Mouse (Mus musculus) MEL (cell line): ENCODE data around the gene Wdr4. TPM values are rescaled to one million over a fixed set of nuclear protein-coding genes. Genes with fewer than 3 reads are reported as not detected.

Source experiments
- DNase-seq: peaks from one replicate; pipeline ENCODE4 v3.0.0; 2011; ENCODE audit warnings: low read depth, low spot score
- H3K27ac ChIP-seq: 2 replicates; pipeline ENCODE4 v1.5.1; 2012; ENCODE audit warnings: low read depth, mild to moderate bottlenecking, control low read depth, low read length, moderate library complexity; ENCODE audit not compliant: control insufficient read depth
- H3K27me3 ChIP-seq, 2 experiments: fragments of 150-350 bp in 1 of 2; sonication (generic) in 1 of 2; 2 replicates each; pipeline ENCODE4 v1.6.1; 2012; ENCODE audit warnings: low read length in 2 of 2, mild to moderate bottlenecking in 2 of 2, improper control_type of control experiment in 1 of 2, moderate library complexity in 1 of 2; ENCODE audit not compliant: insufficient read depth in 2 of 2, control insufficient read depth in 1 of 2
- H3K36me3 ChIP-seq, 2 experiments: 2 replicates each; pipeline ENCODE4 v1.6.1; 2012 to 2014; ENCODE audit warnings: low read length in 2 of 2, improper control_type of control experiment in 1 of 2, inconsistent platforms in 1 of 2, mild to moderate bottlenecking in 1 of 2; ENCODE audit not compliant: insufficient read depth in 2 of 2, control insufficient read depth in 1 of 2
- H3K4me1 ChIP-seq, 2 experiments: fragments of 150-350 bp in 1 of 2; sonication (generic) in 1 of 2; 2 replicates each; pipeline ENCODE4 v1.6.1; 2012; ENCODE audit warnings: low read length in 2 of 2, improper control_type of control experiment in 1 of 2, mild to moderate bottlenecking in 1 of 2; ENCODE audit not compliant: insufficient read depth in 2 of 2, control insufficient read depth in 1 of 2
- H3K4me3 ChIP-seq, 2 experiments: fragments of 150-350 bp in 1 of 2; sonication (generic) in 1 of 2; 2 replicates each; pipeline ENCODE4 v1.5.1; 2012; ENCODE audit warnings: low read depth in 2 of 2, low read length in 2 of 2, mild to moderate bottlenecking in 2 of 2, moderate library complexity in 2 of 2, control low read depth in 1 of 2, improper control_type of control experiment in 1 of 2; ENCODE audit not compliant: control insufficient read depth in 1 of 2, insufficient read depth in 1 of 2
- H3K79me2 ChIP-seq: 2 replicates; pipeline ENCODE4 v1.6.1; 2012; ENCODE audit warnings: mild to moderate bottlenecking, low read length, moderate library complexity; ENCODE audit not compliant: control insufficient read depth, poor library complexity, insufficient read depth
- H3K9ac ChIP-seq: 2 replicates; pipeline ENCODE4 v1.6.1; 2012; ENCODE audit warnings: low read depth, mild to moderate bottlenecking, control low read depth, low read length, moderate library complexity; ENCODE audit not compliant: control insufficient read depth, poor library complexity, severe bottlenecking
- H3K9me3 ChIP-seq: fragments of 150-350 bp; sonication (generic); replicated peaks from 2 replicates; pipeline ENCODE4 v1.6.1; 2012; ENCODE audit warnings: mild to moderate bottlenecking, low read length, improper control_type of control experiment, moderate library complexity; ENCODE audit not compliant: insufficient read depth
- BHLHE40 ChIP-seq: IDR thresholded peaks from 2 replicates; pipeline ENCODE4 v1.6.1; 2012; ENCODE audit warnings: low read depth, mild to moderate bottlenecking, inconsistent platforms, low read length, improper control_type of control experiment, borderline replicate concordance
- CHD1 ChIP-seq: IDR thresholded peaks from 2 replicates; pipeline ENCODE4 v1.6.1; 2012; ENCODE audit warnings: low read depth, mild to moderate bottlenecking, inconsistent platforms, low read length, improper control_type of control experiment
- CTCF ChIP-seq, 3 experiments: IDR thresholded peaks in 2 of 3; conservative IDR thresholded peaks in 1 of 3; 2 replicates each; pipeline ENCODE4 v1.5.1; 2011 to 2012; ENCODE audit warnings: low read length in 3 of 3, low read depth in 2 of 3, mild to moderate bottlenecking in 2 of 3, improper control_type of control experiment in 1 of 3, inconsistent platforms in 1 of 3, mixed read lengths in 1 of 3, moderate library complexity in 1 of 3; ENCODE audit not compliant: control insufficient read depth in 1 of 3, insufficient read depth in 1 of 3, poor library complexity in 1 of 3, severe bottlenecking in 1 of 3
- E2F4 ChIP-seq: IDR thresholded peaks from 2 replicates; pipeline ENCODE4 v1.6.1; 2011; ENCODE audit warnings: low read depth, low read length, improper control_type of control experiment, borderline replicate concordance
- ETS1 ChIP-seq: IDR thresholded peaks from 2 replicates; pipeline ENCODE4 v1.6.1; 2012; ENCODE audit warnings: low read depth, mild to moderate bottlenecking, inconsistent platforms, low read length, improper control_type of control experiment, moderate library complexity
- GABPA ChIP-seq: IDR thresholded peaks from 2 replicates; pipeline ENCODE4 v1.6.1; 2012; ENCODE audit warnings: low read depth, mild to moderate bottlenecking, inconsistent platforms, low read length, improper control_type of control experiment, moderate library complexity
- KAT2A ChIP-seq: conservative IDR thresholded peaks from 2 replicates; pipeline ENCODE4 v1.6.1; 2012; ENCODE audit warnings: low read depth, low read length, improper control_type of control experiment, inconsistent platforms
- MAFK ChIP-seq: IDR thresholded peaks from 2 replicates; pipeline ENCODE4 v1.6.1; 2011; ENCODE audit warnings: low read depth, mild to moderate bottlenecking, low read length, improper control_type of control experiment, borderline replicate concordance
- MAX ChIP-seq: IDR thresholded peaks from 2 replicates; pipeline ENCODE4 v1.6.1; 2011; ENCODE audit warnings: low read length, improper control_type of control experiment
- MEF2A ChIP-seq: IDR thresholded peaks from 2 replicates; pipeline ENCODE4 v1.6.1; 2014; ENCODE audit warnings: low read depth, mild to moderate bottlenecking, inconsistent platforms, low read length, improper control_type of control experiment; ENCODE audit not compliant: poor library complexity, insufficient replicate concordance, severe bottlenecking; ENCODE audit errors: extremely low read depth
- MXI1 ChIP-seq: IDR thresholded peaks from 2 replicates; pipeline ENCODE4 v1.6.1; 2011; ENCODE audit warnings: mild to moderate bottlenecking, low read depth, low read length, improper control_type of control experiment
- MYB ChIP-seq: IDR thresholded peaks from 2 replicates; pipeline ENCODE4 v1.6.1; 2011; ENCODE audit warnings: mild to moderate bottlenecking, low read depth, low read length, improper control_type of control experiment
- MYC ChIP-seq: IDR thresholded peaks from 2 replicates; pipeline ENCODE4 v1.6.1; 2011; ENCODE audit warnings: low read depth, mild to moderate bottlenecking, low read length, improper control_type of control experiment, moderate library complexity
- NRF1 ChIP-seq: IDR thresholded peaks from 2 replicates; pipeline ENCODE4 v1.6.1; 2014; ENCODE audit warnings: low read depth, mild to moderate bottlenecking, inconsistent platforms, low read length, improper control_type of control experiment, moderate library complexity; ENCODE audit not compliant: poor library complexity, insufficient read depth, severe bottlenecking
- POLR2A ChIP-seq, 2 experiments: IDR thresholded peaks; 2 replicates each; pipeline ENCODE4 v1.6.1; 2011 to 2012; ENCODE audit warnings: low read length in 2 of 2, mild to moderate bottlenecking in 2 of 2, control low read depth in 1 of 2, improper control_type of control experiment in 1 of 2, low read depth in 1 of 2, moderate library complexity in 1 of 2; ENCODE audit not compliant: control insufficient read depth in 1 of 2, insufficient read depth in 1 of 2, poor library complexity in 1 of 2
- RCOR1 ChIP-seq: IDR thresholded peaks from 2 replicates; pipeline ENCODE4 v1.6.1; 2012; ENCODE audit warnings: low read depth, mild to moderate bottlenecking, inconsistent platforms, low read length, improper control_type of control experiment
- SMC3 ChIP-seq: IDR thresholded peaks from 2 replicates; pipeline ENCODE4 v1.6.1; 2011; ENCODE audit warnings: low read depth, low read length, improper control_type of control experiment
- TAL1 ChIP-seq: IDR thresholded peaks from 2 replicates; pipeline ENCODE4 v1.6.1; 2012; ENCODE audit warnings: mild to moderate bottlenecking, inconsistent platforms, low read length, moderate library complexity, mixed read lengths
- TBP ChIP-seq: IDR thresholded peaks from 2 replicates; pipeline ENCODE4 v1.8.0; 2011; ENCODE audit warnings: low read depth, low read length, improper control_type of control experiment
- UBTF ChIP-seq: IDR thresholded peaks from 2 replicates; pipeline ENCODE4 v1.6.1; 2012; ENCODE audit warnings: low read depth, mild to moderate bottlenecking, inconsistent platforms, low read length, improper control_type of control experiment, moderate library complexity, borderline replicate concordance; ENCODE audit not compliant: insufficient read depth
- USF2 ChIP-seq, 2 experiments: IDR thresholded peaks; 2 replicates each; pipeline ENCODE4 v1.6.1; 2011 to 2012; ENCODE audit warnings: improper control_type of control experiment in 2 of 2, low read length in 2 of 2, borderline replicate concordance in 1 of 2, inconsistent platforms in 1 of 2, low read depth in 1 of 2, mild to moderate bottlenecking in 1 of 2; ENCODE audit not compliant: insufficient read depth in 1 of 2
- ZC3H11A ChIP-seq: IDR thresholded peaks from 2 replicates; pipeline ENCODE4 v1.6.1; 2012; ENCODE audit warnings: low read depth, mild to moderate bottlenecking, inconsistent platforms, low read length, improper control_type of control experiment
- ZMIZ1 ChIP-seq: IDR thresholded peaks from 2 replicates; pipeline ENCODE4 v1.6.1; 2012; ENCODE audit warnings: low read depth, mild to moderate bottlenecking, inconsistent platforms, low read length, improper control_type of control experiment, moderate library complexity
- polyA plus RNA-seq, 2 experiments: library from polyadenylated mRNA; stranded (reverse) in 1 of 2; unstranded in 1 of 2; fragments of >175 nt in 1 of 2; fragments of >200 nt in 1 of 2; gene quantifications; 2 replicates each; pipeline versions ENCODE4 v1.2.1 to v1.2.4; 2012; ENCODE audit warnings: low replicate concordance in 2 of 2, low read depth in 1 of 2; ENCODE audit not compliant: insufficient read length in 2 of 2, insufficient read depth in 1 of 2, missing spikeins in 1 of 2
- total RNA-seq: library from RNA; depleted of rRNA; stranded (reverse); fragments of 300-350 nt; gene quantifications from 2 replicates; pipeline ENCODE4 v1.2.3, GENCODE M21; 2012

Wdr4 gene
- total and polyA plus RNA-seq, 3 experiments = 109 to 118 TPM; not detected in 1

- TF ChIP-seq SMC3 = peak; percentile 87
- TF ChIP-seq MEF2A = no peak
- no peak for TF ChIP-seq RCOR1
- TF ChIP-seq TAL1 = no peak
- no peak for TF ChIP-seq E2F4
Measured at GRCm38 (mm10) chr17:31492416-31492815, 27.4 kb downstream of the Wdr4 start (continued).

DNA sequence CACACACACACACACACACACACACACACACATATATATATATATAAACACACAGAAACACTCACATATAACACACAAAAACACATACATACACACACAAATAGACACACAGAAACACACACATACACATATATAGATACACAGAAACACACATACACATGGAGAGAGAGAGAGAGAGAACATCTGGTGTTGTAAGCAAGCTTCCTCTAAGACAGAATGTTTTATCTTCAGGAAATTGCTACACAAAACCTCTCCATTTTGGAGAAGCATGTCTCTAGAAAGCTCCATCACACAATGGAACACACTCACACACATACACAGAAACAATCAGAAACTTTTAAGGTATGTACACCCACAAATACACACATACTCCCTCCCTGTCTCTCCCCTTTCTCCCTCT is 28.4 kb downstream of the Wdr4 start:
- Histone ChIP-seq H3K4me3 (no peak overlapping the region), H3K9me3 (no peaks in the 10 kb centered on the region), H3K27ac (no peak overlapping the region), H3K27me3 (peaks cover 0 to 5% of the 10 kb centered on the region in 2 experiments; a peak in 1 of 4 replicates), H3K9ac (no peak overlapping the region), H3K36me3 (no peaks in the 10 kb centered on the region), H3K4me1 (no peaks in the 10 kb centered on the region), H3K79me2 (no peaks in the 10 kb centered on the region)
- no peak for DNase-seq
- TF ChIP-seq SMC3 (no peak), NRF1 (no peak), MAFK (no peak), USF2 (IDR thresholded peaks at IDR 0.05; ENCODE audit: borderline replicate concordance in 1 of 2, insufficient read depth in 1 of 2, low read depth in 1 of 2, low read length in 2 of 2) (no peak), ZC3H11A (no peak), ZMIZ1 (no peak), MAX (no peak), ETS1 (no peak), MYC (no peak)

DNA sequence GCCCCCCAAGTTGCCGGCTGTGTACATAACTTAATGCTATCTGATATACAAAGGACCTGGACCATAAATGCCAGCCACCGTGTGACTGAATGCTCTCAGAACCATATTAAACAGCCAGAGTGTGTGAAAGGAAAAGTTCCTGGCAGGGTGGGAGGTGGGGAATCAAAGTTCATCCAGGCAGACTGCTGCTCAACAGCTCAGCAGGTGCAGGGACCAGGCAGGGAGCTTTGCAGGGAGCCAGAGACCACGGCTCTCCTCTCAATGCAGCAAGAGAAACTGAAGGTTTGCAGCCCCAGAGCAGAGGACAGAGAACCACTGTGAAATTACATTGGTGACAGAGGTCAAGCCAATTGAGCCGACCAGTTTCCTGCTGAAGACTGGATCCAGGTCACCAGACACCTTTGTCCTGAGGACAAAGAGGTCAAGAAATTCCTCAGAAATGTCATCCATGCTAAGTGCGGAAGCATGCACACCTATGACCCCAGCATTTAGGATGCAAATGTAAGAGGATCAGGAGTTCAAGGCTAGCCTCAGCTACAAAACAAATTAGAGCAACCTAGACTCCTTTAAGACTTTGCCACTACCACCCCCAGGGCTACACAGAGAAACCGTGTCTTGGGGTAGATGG is 32.2 kb downstream of the Wdr4 start:
- peaks cover 6 to 7% of the 10 kb centered on the region in 2 experiments for H3K27me3 ChIP-seq
- no peaks in the 10 kb centered on the region for H3K79me2 ChIP-seq
- no peak overlapping the region for H3K27ac ChIP-seq
- no peaks in the 10 kb centered on the region for H3K9me3 ChIP-seq
- no peak for DNase-seq
- no peaks in the 10 kb centered on the region for H3K4me1 ChIP-seq
- no peaks in the 10 kb centered on the region for H3K36me3 ChIP-seq
- H3K9ac ChIP-seq = no peak overlapping the region
- no peak overlapping the region for H3K4me3 ChIP-seq
- TF ChIP-seq MAFK (no peak), BHLHE40 (no peak), POLR2A (IDR thresholded peaks at IDR 0.05; ENCODE audit: control insufficient read depth in 1 of 2, insufficient read depth in 1 of 2, low read depth in 1 of 2, low read length in 2 of 2, poor library complexity in 1 of 2) (no peak), KAT2A (no peak), MYB (no peak), MXI1 (no peak), TAL1 (no peak), CHD1 (no peak), GABPA (no peak), UBTF (no peak), CTCF (IDR thresholded peaks at IDR 0.05 in 2 of 3, conservative IDR thresholded peaks at IDR 0.05 in 1 of 3; ENCODE audit: control insufficient read depth in 1 of 3, insufficient read depth in 1 of 3, low read depth in 2 of 3, low read length in 3 of 3, poor library complexity in 1 of 3, severe bottlenecking in 1 of 3) (no peak), TBP (no peak)
